Mouse (Mus musculus) forebrain, embryonic 14.5 days (tissue): ENCODE results near the gene Gm15217. TPM values are rescaled to one million over a fixed set of nuclear protein-coding genes. Genes with fewer than 3 reads are reported as not detected.

ENCODE experiments used
- ATAC-seq: fragments of 200-750 bp; cut with Nextera tagmentation; 2 replicates; pipeline ENCODE4 v1.8.0; 2017; ENCODE audit warnings: mild to moderate bottlenecking, moderate library complexity
- DNase-seq: peaks from one replicate; pipeline ENCODE4 v3.0.0-alpha.2; 2015; ENCODE audit warnings: low spot score
- H3K27ac ChIP-seq: fragments of 300-500 bp; sonication (generic); 2 replicates; pipeline ENCODE4 v1.5.1; 2014; ENCODE audit warnings: low read depth, mild to moderate bottlenecking, control low read depth, low read length, moderate library complexity
- H3K27me3 ChIP-seq: fragments of 300-500 bp; sonication (generic); replicated peaks from 2 replicates; pipeline ENCODE4 v1.6.1; 2014; ENCODE audit warnings: low read length, control low read depth, mixed read lengths; ENCODE audit not compliant: control insufficient read depth, insufficient read depth
- H3K36me3 ChIP-seq: fragments of 300-500 bp; sonication (generic); 2 replicates; pipeline ENCODE4 v1.6.1; 2014; ENCODE audit warnings: low read length, control low read depth; ENCODE audit not compliant: control insufficient read depth, insufficient read depth
- H3K4me1 ChIP-seq: fragments of 300-500 bp; sonication (generic); 2 replicates; pipeline ENCODE4 v1.6.1; 2014; ENCODE audit warnings: antibody characterized with exemption, low read length, control low read depth; ENCODE audit not compliant: control insufficient read depth, insufficient read depth
- H3K4me2 ChIP-seq: fragments of 300-500 bp; sonication (generic); 2 replicates; pipeline ENCODE4 v1.6.1; 2014; ENCODE audit warnings: mild to moderate bottlenecking, control low read depth, low read length
- H3K4me3 ChIP-seq: fragments of 300-500 bp; sonication (generic); 2 replicates; pipeline ENCODE4 v1.5.1; 2014; ENCODE audit warnings: low read depth, low read length, control low read depth
- H3K9ac ChIP-seq: fragments of 300-500 bp; sonication (generic); 2 replicates; pipeline ENCODE4 v1.6.1; 2014; ENCODE audit warnings: mild to moderate bottlenecking, low read length, control low read depth, moderate library complexity
- H3K9me3 ChIP-seq: fragments of 300-500 bp; sonication (generic); replicated peaks from 2 replicates; pipeline ENCODE4 v1.6.1; 2016; ENCODE audit warnings: low read length, control low read depth, mixed read lengths; ENCODE audit not compliant: control insufficient read depth
- WGBS: fragments of 180-500 bp; shearing (Covaris S2); extraction: QIAGEN DNeasy Blood & Tissue Kit; methylation state at CpG from one replicate; pipeline ENCODE4 v1.1.7; 2014; 5-methylcytosine and 5-hydroxymethylcytosine counted together
- polyA plus RNA-seq: library from polyadenylated mRNA; unstranded; fragments of >200 nt; fragmentation: Nextera tagmentation; extraction: Ambion mirVana; gene quantifications from 2 replicates; pipeline ENCODE4 v1.2.1, GENCODE M21; 2014

Gene Gm15217
- polyA plus RNA-seq, result not detected in 2 replicates

DNA sequence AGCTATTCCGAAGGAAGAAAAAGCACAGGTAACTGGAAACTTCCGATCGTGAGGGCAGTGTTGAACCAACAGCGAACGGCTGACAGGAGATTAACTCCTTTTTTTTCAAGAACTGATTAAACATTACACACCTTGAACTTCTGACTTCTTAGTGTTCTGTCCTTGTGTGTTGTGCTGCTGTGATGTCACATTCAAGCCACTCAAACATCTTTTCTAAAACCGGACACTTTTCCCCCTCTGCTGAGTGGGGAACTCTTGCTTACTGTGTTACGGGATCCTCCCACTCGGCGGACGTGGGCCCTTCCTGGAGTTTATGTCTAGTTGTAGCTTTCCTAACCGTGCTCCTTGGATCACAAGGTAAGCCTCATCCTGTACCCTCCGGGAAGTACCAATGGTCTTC, at the start of gene Gm15217:
Gm15217 (plus strand) TSS at position 130 of the 400 bp plus-strand sequence.
- Histone ChIP-seq H3K9me3 (no peaks in the 10 kb centered on the region), H3K9ac (no peak within 1 kb of the TSS), H3K4me3 (peak within 1 kb of the TSS; percentile 23), H3K27me3 (peaks cover 43% of the 10 kb centered on the region), H3K4me2 (peak within 1 kb of the TSS; percentile 49), H3K4me1 (peaks cover 5% of the 10 kb centered on the region), H3K36me3 (no peaks in the 10 kb centered on the region), H3K27ac (no peak within 1 kb of the TSS)
- 87% methylated on average over 12 of the region's 12 CpGs for WGBS
- no peak for ATAC-seq
- DNase-seq, result no peak

DNA sequence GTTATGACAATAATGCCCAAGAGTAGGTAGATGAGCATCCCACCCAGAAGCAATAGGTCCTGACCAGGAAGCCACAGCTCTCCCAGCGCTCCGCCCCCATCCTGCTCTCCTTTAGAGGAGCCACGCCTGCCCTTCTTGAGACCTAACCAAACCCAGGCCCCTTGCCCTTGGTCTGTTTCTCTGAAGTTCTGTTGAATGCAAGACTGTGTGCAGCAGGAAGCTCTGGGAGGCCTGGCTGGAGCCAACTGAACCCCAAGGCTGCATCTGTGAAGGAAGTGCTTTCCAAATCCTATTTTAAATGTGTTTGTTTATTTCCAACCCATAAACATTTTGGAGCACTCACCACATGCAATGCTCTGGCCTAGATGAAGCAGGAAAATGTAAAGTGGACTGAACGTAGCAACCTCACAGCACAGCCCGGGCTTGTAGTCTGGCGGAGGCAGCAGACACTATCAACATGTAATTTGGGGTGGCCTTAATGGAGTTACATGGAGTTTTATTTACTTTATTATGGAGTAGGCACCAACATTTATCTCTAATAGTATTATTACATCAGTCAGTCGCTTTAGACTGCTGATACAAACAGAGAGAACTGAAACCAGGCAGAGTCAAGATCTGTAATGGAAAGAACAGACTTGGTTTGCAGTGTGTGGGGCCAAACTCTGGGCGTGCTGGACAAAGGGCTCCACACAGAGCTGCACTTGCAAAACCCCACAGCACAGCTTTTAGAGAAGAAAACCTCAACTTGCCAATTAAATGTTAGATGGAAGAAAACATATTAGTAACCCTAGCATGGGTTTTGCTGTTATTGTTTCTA, 45.6 kb upstream of the Gm15217 start:
- ATAC-seq, result no peak

DNA sequence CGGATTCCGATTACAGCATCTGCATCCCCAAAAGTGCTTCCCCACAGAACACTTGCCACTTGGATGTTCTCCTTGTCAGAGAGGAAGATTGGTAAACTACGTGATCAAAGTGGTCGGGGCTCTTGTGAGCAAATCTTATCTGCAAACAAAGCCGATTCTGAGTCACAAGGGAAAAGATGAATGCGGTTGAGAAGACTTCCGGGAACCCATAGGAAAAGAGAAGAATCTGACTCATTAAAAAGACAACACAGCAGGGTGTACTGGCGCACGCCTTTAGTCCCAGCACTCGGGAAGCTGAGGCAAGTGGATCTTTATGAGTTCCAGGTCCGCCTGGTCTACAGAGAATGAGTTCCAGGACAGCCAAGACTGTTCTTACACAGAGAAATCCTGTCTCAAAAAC, 40.4 kb upstream of the Gm15217 start:
- Histone ChIP-seq H3K27ac (no peak overlapping the region), H3K4me1 (no peaks in the 10 kb centered on the region), H3K9ac (no peak overlapping the region), H3K9me3 (no peaks in the 10 kb centered on the region), H3K27me3 (no peaks in the 10 kb centered on the region), H3K36me3 (no peaks in the 10 kb centered on the region), H3K4me3 (no peak overlapping the region), H3K4me2 (no peak overlapping the region)
- WGBS, result 84% methylated on average over 11 of the region's 11 CpGs
- no peak for DNase-seq
- no peak for ATAC-seq

More for the DNA sequence above, 45.6 kb upstream of the Gm15217 start:
- Histone ChIP-seq H3K36me3 (no peaks in the 10 kb centered on the region), H3K9me3 (no peaks in the 10 kb centered on the region), H3K27ac (no peak overlapping the region), H3K9ac (no peak overlapping the region), H3K4me2 (no peak overlapping the region), H3K27me3 (no peaks in the 10 kb centered on the region), H3K4me1 (no peaks in the 10 kb centered on the region), H3K4me3 (no peak overlapping the region)
- no peak for DNase-seq
- 86% methylated on average over 8 of the region's 8 CpGs for WGBS

DNA sequence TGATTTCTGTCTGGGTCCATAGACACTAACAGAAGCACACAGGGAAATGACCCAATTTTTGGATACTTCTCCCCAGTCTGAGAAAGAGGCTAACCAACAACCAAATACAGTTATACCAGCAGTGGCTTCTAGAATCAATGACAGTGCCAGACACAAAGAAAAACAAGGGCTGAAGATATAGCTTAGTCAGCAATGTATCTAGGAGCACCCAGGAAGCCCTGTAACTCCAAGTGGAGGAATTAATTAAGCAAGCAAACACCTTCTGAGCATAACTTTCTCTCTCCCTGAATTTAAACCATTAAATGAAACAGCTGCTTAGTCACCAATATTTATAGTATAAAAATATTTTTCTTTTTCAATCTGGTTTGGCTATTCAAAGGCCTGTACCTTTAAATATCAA, 34.5 kb upstream of the Gm15217 start:
- no peak for ATAC-seq
- Histone ChIP-seq H3K4me1 (no peaks in the 10 kb centered on the region), H3K36me3 (no peaks in the 10 kb centered on the region), H3K27me3 (no peaks in the 10 kb centered on the region), H3K27ac (no peak overlapping the region), H3K9ac (no peak overlapping the region), H3K9me3 (no peaks in the 10 kb centered on the region), H3K4me3 (no peak overlapping the region), H3K4me2 (no peak overlapping the region)
- no peak for DNase-seq

DNA sequence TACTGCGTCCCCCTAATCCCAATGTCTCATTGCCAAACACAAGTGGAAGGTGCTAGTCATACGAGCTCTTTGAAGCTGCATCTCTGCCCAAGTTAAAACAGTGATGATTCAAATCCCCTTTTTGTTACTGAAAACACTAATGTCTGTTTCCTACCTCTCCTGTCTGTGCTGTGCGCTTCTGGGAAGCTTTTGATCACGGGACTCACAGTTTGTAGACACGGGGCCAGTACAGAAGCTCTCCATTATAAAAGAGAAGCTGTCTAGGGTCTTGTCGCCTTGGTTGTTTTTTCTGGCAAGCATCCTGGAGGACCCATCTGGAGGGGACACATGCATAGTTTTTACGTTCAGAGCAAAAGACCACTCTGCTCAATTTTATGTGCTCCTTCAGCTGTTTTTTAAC, 21.9 kb upstream of the Gm15217 start:
- WGBS, result 82% methylated on average over 7 of the region's 7 CpGs
- no peaks in the 10 kb centered on the region for H3K4me1 ChIP-seq
- no peak overlapping the region for H3K9ac ChIP-seq
- no peak overlapping the region for H3K4me3 ChIP-seq
- no peak for ATAC-seq
- H3K36me3 ChIP-seq, result no peaks in the 10 kb centered on the region
- no peaks in the 10 kb centered on the region for H3K9me3 ChIP-seq
- H3K27ac ChIP-seq, result no peak overlapping the region
- DNase-seq, result no peak
- H3K27me3 ChIP-seq, result no peaks in the 10 kb centered on the region
- H3K4me2 ChIP-seq, result no peak overlapping the region

DNA sequence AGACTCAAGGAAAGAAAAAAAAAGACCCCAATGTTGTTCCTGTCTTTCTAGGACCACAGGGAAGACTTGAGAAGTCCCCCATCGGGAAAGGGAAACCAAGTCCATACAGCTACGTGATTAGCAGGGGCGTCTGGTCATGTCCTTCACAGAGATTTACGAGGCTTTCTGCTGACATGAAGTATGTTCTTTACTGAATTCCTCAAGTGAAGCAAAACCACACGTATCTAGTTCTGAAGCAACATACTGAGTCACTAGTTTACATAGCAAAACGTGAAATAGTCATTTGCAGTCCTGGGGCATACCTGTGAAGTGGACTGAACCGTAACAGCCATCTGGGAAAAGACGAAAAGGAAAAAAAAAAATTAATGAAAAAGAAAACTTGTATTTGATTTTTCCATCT, 21.5 kb upstream of the Gm15217 start:
- DNase-seq (no peak), ATAC-seq (no peak)
- H3K9ac ChIP-seq, result no peak overlapping the region
- no peaks in the 10 kb centered on the region for H3K4me1 ChIP-seq
- no peaks in the 10 kb centered on the region for H3K9me3 ChIP-seq
- H3K27ac ChIP-seq, result no peak overlapping the region
- WGBS, result 90% methylated on average over 8 of the region's 8 CpGs
- H3K36me3 ChIP-seq, result no peaks in the 10 kb centered on the region
- no peak overlapping the region for H3K4me3 ChIP-seq
- no peaks in the 10 kb centered on the region for H3K27me3 ChIP-seq
- no peak overlapping the region for H3K4me2 ChIP-seq

DNA sequence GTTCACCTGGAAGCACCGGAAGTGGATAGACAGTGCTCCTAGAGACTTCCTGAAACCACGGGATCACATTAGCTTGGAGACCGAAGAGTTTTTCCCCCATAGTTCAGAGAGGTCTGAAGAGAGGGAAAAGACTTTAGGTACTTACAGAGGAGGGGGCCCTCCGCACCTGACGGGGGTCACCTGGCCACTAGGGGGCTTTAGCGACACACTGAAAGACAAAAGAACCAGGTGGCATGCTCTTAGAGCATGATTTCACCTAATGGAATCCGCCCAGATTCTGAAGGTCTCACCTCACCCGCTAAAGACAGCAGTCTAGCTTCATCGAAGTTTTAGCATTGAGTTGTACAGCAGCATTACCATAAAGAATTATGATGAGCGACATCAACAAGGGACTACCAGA, 16.0 kb upstream of the Gm15217 start:
- WGBS, result 36% methylated on average over 10 of the region's 10 CpGs
- ATAC-seq, result no peak

DNA sequence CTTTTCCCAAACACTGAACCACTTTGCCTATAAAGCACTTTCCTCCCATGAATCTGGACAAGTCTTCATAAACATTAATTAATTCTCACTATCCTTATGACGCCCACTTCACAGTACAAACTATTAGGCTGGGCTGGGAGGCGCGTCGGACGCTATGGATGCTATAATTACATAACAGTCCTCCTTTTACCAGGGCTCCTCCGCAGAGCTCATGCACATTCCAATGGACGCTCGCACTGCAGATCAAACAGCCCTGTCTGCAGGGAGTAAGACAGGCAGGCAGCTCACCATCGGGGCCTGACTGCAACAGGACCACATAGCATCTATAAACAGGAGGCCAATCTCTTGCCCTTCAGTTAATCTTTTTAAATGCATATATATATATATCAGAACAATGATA, 6.8 kb upstream of the Gm15217 start:
- Histone ChIP-seq H3K27me3 (no peaks in the 10 kb centered on the region), H3K9me3 (no peaks in the 10 kb centered on the region), H3K9ac (no peak overlapping the region), H3K4me2 (no peak overlapping the region), H3K4me3 (no peak overlapping the region), H3K4me1 (no peaks in the 10 kb centered on the region), H3K36me3 (no peaks in the 10 kb centered on the region), H3K27ac (no peak overlapping the region)
- DNase-seq (no peak), ATAC-seq (no peak)
- 39% methylated on average over 9 of the region's 9 CpGs for WGBS

More for the DNA sequence above, 16.0 kb upstream of the Gm15217 start:
- Histone ChIP-seq H3K36me3 (no peaks in the 10 kb centered on the region), H3K4me2 (no peak overlapping the region), H3K4me3 (no peak overlapping the region), H3K9me3 (no peaks in the 10 kb centered on the region), H3K27me3 (no peaks in the 10 kb centered on the region), H3K9ac (no peak overlapping the region), H3K4me1 (no peaks in the 10 kb centered on the region), H3K27ac (no peak overlapping the region)
- DNase-seq, result no peak

DNA sequence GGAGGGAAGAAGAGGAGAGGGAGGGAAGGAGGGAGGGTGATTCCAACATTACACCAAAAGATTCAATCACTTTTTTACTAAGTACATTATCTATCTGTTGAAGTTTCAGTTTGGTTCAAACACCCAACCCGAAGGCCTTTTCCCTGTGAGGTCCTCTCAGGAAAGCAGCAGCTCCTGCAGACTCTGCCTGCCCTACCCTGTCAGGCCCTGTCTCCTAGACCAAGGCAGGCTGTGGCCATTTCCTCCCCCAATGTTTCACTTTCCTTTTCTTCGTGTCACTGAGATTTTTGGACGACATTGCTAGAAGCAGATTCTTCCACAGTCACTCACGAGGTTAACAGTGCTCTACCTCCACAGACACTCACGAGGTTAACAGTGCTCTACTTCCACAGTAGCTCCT, 3.4 kb upstream of the Gm15217 start:
- H3K4me1 ChIP-seq, result peaks cover 5% of the 10 kb centered on the region
- H3K36me3 ChIP-seq, result no peaks in the 10 kb centered on the region
- no peak overlapping the region for H3K9ac ChIP-seq
- no peak overlapping the region for H3K27ac ChIP-seq
- DNase-seq (no peak), ATAC-seq (no peak)
- no peak overlapping the region for H3K4me2 ChIP-seq
- H3K9me3 ChIP-seq, result no peaks in the 10 kb centered on the region
- H3K27me3 ChIP-seq, result peaks cover 15% of the 10 kb centered on the region; the same call in 1 of the 2 replicates
- no peak overlapping the region for H3K4me3 ChIP-seq
- WGBS, result 86% methylated on average over 5 of the region's 5 CpGs
